Comparison of ENCODE assay signal across 8 mouse cellular contexts in the genomic region with DNA sequence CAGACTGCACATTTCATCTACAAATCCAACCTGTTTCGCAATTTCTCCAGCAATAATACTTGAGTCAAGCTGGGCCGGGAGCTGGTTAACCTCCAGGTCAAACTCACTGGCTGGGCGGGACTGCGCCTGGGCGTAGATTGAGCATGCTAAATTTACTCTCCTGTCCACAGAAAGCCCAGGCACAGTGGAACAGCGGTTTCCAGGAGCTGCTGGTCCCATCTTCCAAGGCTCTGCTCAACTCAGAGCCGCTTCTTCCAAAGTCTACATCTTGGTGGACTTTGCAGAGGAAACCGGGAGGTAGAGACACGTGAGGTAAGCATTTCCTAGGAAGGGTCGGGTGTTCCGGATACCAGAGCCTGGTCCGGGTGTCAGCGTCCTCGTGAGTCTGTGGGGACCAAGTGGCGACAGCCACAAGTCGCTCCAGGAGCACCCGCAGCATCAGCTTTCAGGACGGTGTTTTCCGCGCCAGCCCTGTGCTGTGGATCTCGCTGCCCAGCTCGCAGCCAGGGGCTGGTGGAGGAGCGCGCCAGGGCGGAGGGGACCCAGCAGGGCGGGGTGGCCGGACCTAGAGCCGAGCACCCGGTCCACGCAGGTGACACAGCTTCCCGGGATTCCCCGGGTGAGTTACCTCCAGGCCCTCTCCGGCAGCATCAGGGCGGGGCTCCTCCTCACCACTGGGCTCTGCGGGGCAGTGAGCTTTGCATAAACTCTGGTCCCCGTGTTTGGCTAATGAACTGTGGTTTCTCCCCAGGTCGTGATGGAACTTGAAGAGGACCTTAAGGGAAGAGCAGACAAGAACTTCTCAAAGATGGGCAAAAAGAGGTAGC. TPM values are rescaled to one million over a fixed set of nuclear protein-coding genes. Genes with fewer than 3 reads are reported as not detected.
DNase-seq lines count a peak whose midpoint lies in the region; ATAC-seq and TF ChIP-seq lines count a peak whose summit lies in the region.

Gene Abcb1a, plus strand, starts transcription at position 167 of the 827 bp plus-strand sequence.

- peak within 1 kb of the TSS; percentile 48 for H3K4me3 ChIP-seq in hindbrain, postnatal 0 days (ENCODE audit: low read length)
- peak within 1 kb of the TSS; percentile 72 for H3K4me3 ChIP-seq in small intestine, adult 2 months (ENCODE audit: low read depth, low read length)

- 9% methylated on average over 37 of the region's 37 CpGs for WGBS in hindbrain, postnatal 0 days
- WGBS in small intestine, adult 2 months: 1% methylated on average over 37 of the region's 37 CpGs

- peak within 1 kb of the TSS; percentile 83 for H3K4me2 ChIP-seq in hindbrain, postnatal 0 days (ENCODE audit: low read depth, low read length)

- peak; percentile 81 for TF ChIP-seq POLR2A in small intestine, adult 2 months (IDR thresholded peaks at IDR 0.05; ENCODE audit: low read depth, low read length)

- H3K36me3 ChIP-seq in hindbrain, postnatal 0 days (ENCODE audit: insufficient read depth, low read length): no peaks in the 10 kb centered on the region
- H3K36me3 ChIP-seq in small intestine, adult 2 months (ENCODE audit: control insufficient read depth, insufficient read depth, low read length): peaks cover 3% of the 10 kb centered on the region

- no peaks in the 10 kb centered on the region for H3K4me1 ChIP-seq in hindbrain, postnatal 0 days (ENCODE audit: insufficient read depth, low read length)
- peaks cover 4% of the 10 kb centered on the region; the same call in 1 of the 2 replicates for H3K4me1 ChIP-seq in small intestine, adult 2 months (ENCODE audit: control insufficient read depth, insufficient read depth, insufficient read length, low read length)

- H3K9ac ChIP-seq in hindbrain, postnatal 0 days (replicated peaks; ENCODE audit: low read length): peak within 1 kb of the TSS; percentile 33; the same call in 1 of the 2 replicates

- intact Hi-C loops in left cerebral cortex, postnatal 4 days (cut with DNase I): no loop called here

- no peak within 1 kb of the TSS for H3K27ac ChIP-seq in hindbrain, postnatal 0 days
- peak within 1 kb of the TSS; percentile 94 for H3K27ac ChIP-seq in small intestine, adult 2 months (ENCODE audit: insufficient read depth, low read depth, low read length)

- no peak for TF ChIP-seq CTCF in hindbrain, postnatal 0 days (IDR thresholded peaks at IDR 0.05; ENCODE audit: low read depth)
- no peak for TF ChIP-seq CTCF in small intestine, adult 2 months (IDR thresholded peaks at IDR 0.05; ENCODE audit: extremely low read depth, insufficient read length, insufficient replicate concordance, low read depth, low read length)

- ATAC-seq in hindbrain, postnatal 0 days: 0 out of 2 replicates have a peak, but pooled peaks have one; percentile 53
- ATAC-seq in megakaryocyte-erythroid progenitor cell, adult 5-6 weeks (replicated peaks; ENCODE audit: low FRiP score, low TSS enrichment, poor library complexity, severe bottlenecking): peak; percentile 73

- H3K9me3 ChIP-seq in hindbrain, postnatal 0 days (ENCODE audit: low read length): no peaks in the 10 kb centered on the region

- H3K27me3 ChIP-seq in hindbrain, postnatal 0 days (ENCODE audit: insufficient read depth, low read length): no peaks in the 10 kb centered on the region
- no peaks in the 10 kb centered on the region for H3K27me3 ChIP-seq in small intestine, adult 2 months (ENCODE audit: control insufficient read depth, insufficient read depth, low read length)

- DNase-seq in cerebellum, adult 8-10 months: peak; percentile 2
- DNase-seq in cerebellum, adult 11 months: no peak
- peak; percentile 18 to 24 for DNase-seq in cerebellum, postnatal 14 days
- DNase-seq in gastrocnemius, adult 8-10 months (ENCODE audit: low spot score in 2 of 2): peak; percentile 2 to 6
- peak; percentile 10 for DNase-seq in hindbrain, postnatal 0 days (ENCODE audit: low spot score)
- DNase-seq in left cerebral cortex, postnatal 4 days: peak; percentile 4

RNA-seq across cellular contexts. Expression of gene Abcb1a, which starts in this region (rescaled TPM):
- 1 to 10 TPM; 2.4 to 5.4 (median 4.5) TPM for total RNA-seq in gastrocnemius, adult 8-10 months (2022)
- total RNA-seq in hindbrain, postnatal 0 days (2014; rRNA removed): 5.1 and 6.6 TPM in 2 replicates
- polyA plus RNA-seq in hindbrain, postnatal 0 days (2015; fragmentation: Nextera tagmentation; extraction: Ambion mirVana): 3.0 and 3.1 TPM in 2 replicates
- total RNA-seq in left cerebral cortex, postnatal 4 days (2021): 1 to 10 TPM; 7.2 to 7.7 TPM
- total RNA-seq in megakaryocyte-erythroid progenitor cell, adult 5-6 weeks (2014; fragmentation: Nextera tagmentation): 0.59 TPM in 1 of 2 replicates, not detected in the other
- 0.05 TPM in 1 of 2 replicates, not detected in the other for total RNA-seq in megakaryocyte-erythroid progenitor cell, adult 5-6 weeks (2017)
- 9.2 and 28.5 TPM in 2 replicates for polyA plus RNA-seq in small intestine, adult 2 months (2012; rRNA removed)

Comparison
In these comparisons a context has a peak if more than half of its experiments do, and no peak if none do; other contexts are left out.
1. Peak in ATAC-seq in megakaryocyte-erythroid progenitor cell, adult 5-6 weeks; RNA of the gene not detected or under 1 TPM.